Mouse (Mus musculus) liver, adult 2 months (tissue): ENCODE measurements around the gene Gm38655. TPM values are rescaled to one million over a fixed set of nuclear protein-coding genes. Genes with fewer than 3 reads are reported as not detected.

Experiments used
- DNase-seq: peaks from one replicate; pipeline ENCODE4 v3.0.0-alpha.2; 2011; ENCODE audit warnings: low read depth, low spot score; ENCODE audit errors: extremely low read depth
- H3K27ac ChIP-seq: fragments of 200-500 bp; replicated peaks from 2 replicates; pipeline ENCODE4 v1.5.1; 2012; ENCODE audit warnings: low read depth, mild to moderate bottlenecking, control low read depth, inconsistent platforms, low read length; ENCODE audit not compliant: insufficient read depth
- H3K27me3 ChIP-seq: fragments of 200-500 bp; 2 replicates; pipeline ENCODE4 v1.6.1; 2012; ENCODE audit warnings: mild to moderate bottlenecking, moderate library complexity, low read length, inconsistent platforms; ENCODE audit not compliant: control insufficient read depth, insufficient read depth
- H3K36me3 ChIP-seq: fragments of 200-500 bp; 2 replicates; pipeline ENCODE4 v1.6.1; 2012; ENCODE audit warnings: low read length, inconsistent platforms; ENCODE audit not compliant: control insufficient read depth, insufficient read depth
- H3K4me1 ChIP-seq: fragments of 200-500 bp; 2 replicates; pipeline ENCODE4 v1.6.1; 2011; ENCODE audit warnings: low read length; ENCODE audit not compliant: control insufficient read depth, insufficient read depth
- H3K4me3 ChIP-seq: fragments of 200-500 bp; 2 replicates; pipeline ENCODE4 v1.5.1; 2011; ENCODE audit warnings: low read depth, mild to moderate bottlenecking, control low read depth, low read length, moderate library complexity; ENCODE audit not compliant: insufficient read depth
- H3K79me2 ChIP-seq: fragments of 200-500 bp; 2 replicates; pipeline ENCODE4 v1.6.1; 2012; ENCODE audit warnings: inconsistent platforms, mild to moderate bottlenecking, low read length, moderate library complexity; ENCODE audit not compliant: control insufficient read depth, insufficient read depth
- H3K9ac ChIP-seq: fragments of 200-500 bp; 2 replicates; pipeline ENCODE4 v1.6.1; 2012; ENCODE audit warnings: low read depth, mild to moderate bottlenecking, control low read depth, inconsistent platforms, low read length
- CTCF ChIP-seq: fragments of 200-500 bp; IDR thresholded peaks from 2 replicates; pipeline ENCODE4 v1.5.1; 2011; ENCODE audit warnings: low read depth, low read length, control low read depth
- POLR2A ChIP-seq: fragments of 200-500 bp; IDR thresholded peaks from 2 replicates; pipeline ENCODE4 v1.6.1; 2011; ENCODE audit warnings: low read length, control low read depth; ENCODE audit not compliant: insufficient read depth; ENCODE audit errors: extremely low read depth
- WGBS: fragments of 180-500 bp; shearing (Covaris S2); methylation state at CpG from one replicate; pipeline ENCODE4 v1.1.7; 2018; 5-methylcytosine and 5-hydroxymethylcytosine counted together
- polyA plus RNA-seq: library from polyadenylated mRNA; depleted of rRNA; stranded (reverse); fragments of >200 nt; gene quantifications from 2 replicates; pipeline ENCODE4 v1.2.3, GENCODE M21; 2012
- total RNA-seq: library from RNA; depleted of rRNA; stranded (reverse); fragments of >200 nt; gene quantifications from 2 replicates; pipeline ENCODE4 v1.2.3, GENCODE M21; 2014

Gm38655 gene
- total and polyA plus RNA-seq, 2 experiments, result not detected

DNA sequence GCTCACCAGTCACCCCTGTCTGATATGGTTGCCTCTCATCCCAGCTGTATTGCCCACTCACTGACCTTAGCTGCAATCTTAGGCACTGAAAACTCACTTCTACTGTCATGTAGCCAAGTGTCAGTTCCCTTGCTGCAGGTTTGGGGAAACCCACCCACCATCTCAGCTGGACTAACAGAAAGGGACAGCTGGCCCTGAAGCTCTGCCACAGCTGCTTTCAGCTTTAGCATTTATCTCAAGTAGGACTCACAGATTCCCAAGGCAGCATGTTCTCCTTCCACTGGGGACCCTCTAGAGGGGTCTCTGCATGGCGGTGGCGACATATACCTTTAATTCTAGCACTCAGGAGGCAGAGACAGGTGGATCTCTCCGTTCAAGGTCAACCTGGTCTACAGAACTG is 10.5 kb downstream of the Gm38655 start:
- no peak for DNase-seq
- no peak for TF ChIP-seq POLR2A
- TF ChIP-seq CTCF, result no peak
- Histone ChIP-seq H3K4me1 (no peaks in the 10 kb centered on the region), H3K4me3 (no peak overlapping the region), H3K27ac (no peak overlapping the region), H3K27me3 (no peaks in the 10 kb centered on the region), H3K36me3 (peaks cover 5% of the 10 kb centered on the region), H3K9ac (no peak overlapping the region), H3K79me2 (no peaks in the 10 kb centered on the region)
- 85% methylated on average over 3 of the region's 3 CpGs for WGBS

GRCm38 (mm10) chr17:25163387-25163786 is 11.9 kb downstream of the Gm38655 start:
- H3K9ac ChIP-seq, result no peak overlapping the region
- H3K27me3 ChIP-seq, result no peaks in the 10 kb centered on the region
- no peak for DNase-seq
- TF ChIP-seq POLR2A, result no peak
- no peak for TF ChIP-seq CTCF
- WGBS, result 81% methylated on average over 7 of the region's 7 CpGs
- H3K36me3 ChIP-seq, result peaks cover 12% of the 10 kb centered on the region
- no peaks in the 10 kb centered on the region for H3K4me1 ChIP-seq
- no peak overlapping the region for H3K27ac ChIP-seq
- H3K79me2 ChIP-seq, result no peaks in the 10 kb centered on the region
- no peak overlapping the region for H3K4me3 ChIP-seq

DNA sequence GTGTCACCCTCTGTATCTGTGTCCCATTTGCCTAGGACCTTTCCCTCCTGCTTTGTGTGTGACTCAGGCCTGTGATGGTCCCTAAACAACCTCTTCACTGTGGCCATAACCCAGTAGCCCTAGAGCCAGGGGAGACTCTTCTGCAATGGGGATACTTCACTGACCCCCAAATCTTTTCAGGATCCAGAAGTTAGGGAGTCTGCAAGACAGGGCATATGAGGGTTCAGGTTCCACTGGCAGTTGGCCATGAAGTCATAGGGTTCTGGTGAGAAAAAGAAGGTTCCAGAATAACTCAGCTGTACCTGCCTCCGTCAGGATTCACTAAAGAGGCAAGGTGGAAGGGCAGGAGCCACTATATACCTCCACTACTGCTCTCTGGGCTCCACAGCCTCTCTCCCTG is 13.1 kb downstream of the Gm38655 start, which contains the start of gene Ccdc154:
Ccdc154 (plus strand) TSS at position 301 of the 400 bp plus-strand sequence.
- peaks cover 15% of the 10 kb centered on the region for H3K36me3 ChIP-seq
- no peaks in the 10 kb centered on the region for H3K27me3 ChIP-seq
- 95% methylated on average over 1 of the region's 1 CpGs for WGBS
- H3K79me2 ChIP-seq, result no peaks in the 10 kb centered on the region
- no peak within 1 kb of the TSS for H3K9ac ChIP-seq
- TF ChIP-seq POLR2A, result no peak
- no peak for TF ChIP-seq CTCF
- DNase-seq, result no peak
- no peaks in the 10 kb centered on the region for H3K4me1 ChIP-seq
- H3K4me3 ChIP-seq, result no peak within 1 kb of the TSS
- no peak within 1 kb of the TSS for H3K27ac ChIP-seq

DNA sequence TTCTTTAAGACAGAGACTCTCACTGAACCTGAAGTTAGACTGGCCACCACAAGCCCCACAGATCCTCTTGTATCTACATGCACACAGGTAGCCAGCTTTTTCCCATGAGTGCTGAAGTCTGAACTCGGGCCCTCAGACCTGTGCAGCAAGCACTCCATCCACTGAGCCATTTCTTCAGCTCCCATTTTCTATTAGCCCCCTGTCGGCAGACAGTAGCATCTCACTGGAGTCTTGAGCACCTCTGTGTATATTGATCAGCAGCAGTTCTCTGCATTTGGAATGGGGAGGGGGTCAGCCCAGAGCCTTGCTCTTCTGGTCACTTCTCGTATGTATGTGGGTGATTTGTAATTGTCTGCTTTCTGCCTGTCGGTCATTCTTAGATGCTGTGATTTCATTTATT is 35.3 kb downstream of the Gm38655 start:
- TF ChIP-seq POLR2A (no peak), CTCF (peak; percentile 14; the same call in 1 of the 2 replicates)
- H3K9ac ChIP-seq, result no peak overlapping the region
- DNase-seq, result no peak
- WGBS, result 71% methylated on average over 4 of the region's 4 CpGs
- no peaks in the 10 kb centered on the region; the same call in 1 of the 2 replicates for H3K36me3 ChIP-seq
- H3K27ac ChIP-seq, result no peak overlapping the region
- peaks cover 23% of the 10 kb centered on the region; the same call in 1 of the 2 replicates for H3K79me2 ChIP-seq
- no peaks in the 10 kb centered on the region for H3K4me1 ChIP-seq
- H3K4me3 ChIP-seq, result no peak overlapping the region
- H3K27me3 ChIP-seq, result no peaks in the 10 kb centered on the region

GRCm38 (mm10) chr17:25138803-25139202 is 36.5 kb downstream of the Gm38655 start:
- no peak overlapping the region for H3K27ac ChIP-seq
- H3K36me3 ChIP-seq, result no peaks in the 10 kb centered on the region
- peaks cover 33% of the 10 kb centered on the region; the same call in 1 of the 2 replicates for H3K79me2 ChIP-seq
- peaks cover 7% of the 10 kb centered on the region for H3K4me1 ChIP-seq
- 96% methylated on average over 1 of the region's 1 CpGs for WGBS
- TF ChIP-seq CTCF (no peak), POLR2A (no peak)
- H3K27me3 ChIP-seq, result no peaks in the 10 kb centered on the region
- H3K9ac ChIP-seq, result no peak overlapping the region
- DNase-seq, result no peak
- no peak overlapping the region for H3K4me3 ChIP-seq

- no peak for DNase-seq
- Histone ChIP-seq H3K79me2 (peaks cover 29% of the 10 kb centered on the region; the same call in 1 of the 2 replicates), H3K27me3 (no peaks in the 10 kb centered on the region), H3K36me3 (no peaks in the 10 kb centered on the region), H3K9ac (no peak overlapping the region), H3K4me3 (no peak overlapping the region), H3K27ac (no peak overlapping the region), H3K4me1 (peaks cover 7% of the 10 kb centered on the region)
- no peak for TF ChIP-seq CTCF
- no peak for TF ChIP-seq POLR2A
- WGBS, result 90% methylated on average over 6 of the region's 6 CpGs
Measured at GRCm38 (mm10) chr17:25135622-25136021, 39.6 kb downstream of the Gm38655 start.
